Mouse (Mus musculus) granulocyte monocyte progenitor cell, adult 5-6 weeks (primary cell): Measurements from ENCODE around the gene Pcsk5. TPM values are rescaled to one million over a fixed set of nuclear protein-coding genes. Genes with fewer than 3 reads are reported as not detected.

ENCODE experiments used
- ATAC-seq: replicated peaks from 2 replicates; pipeline ENCODE4 v1.8.0; 2016; ENCODE audit warnings: mild to moderate bottlenecking, moderate TSS enrichment, inconsistent platforms; ENCODE audit not compliant: poor library complexity, severe bottlenecking
- total RNA-seq, 2 experiments: library from RNA; stranded (forward) in 1 of 2; stranded (reverse) in 1 of 2; fragments of 200-712, 200-1000 nt in 1 of 2; fragments of >200 nt in 1 of 2; fragmentation: Nextera tagmentation in 1 of 2; gene quantifications; 2 replicates each; pipeline ENCODE4 v1.2.3; 2014 to 2017

The Pcsk5 gene
- total RNA-seq, 2 experiments from 2014 or later, result not detected

GRCm38 (mm10) chr19:17813449-17813990 is 23.9 kb downstream of the Pcsk5 start:
- ATAC-seq, result no peak

- ATAC-seq, result no peak
These were observed 24.8 kb downstream of the Pcsk5 start for GRCm38 (mm10) chr19:17812661-17813060.

GRCm38 (mm10) chr19:17806626-17807025 is 30.8 kb downstream of the Pcsk5 start:
- ATAC-seq, result no peak

- ATAC-seq, result no peak
These were observed 36.6 kb downstream of the Pcsk5 start for GRCm38 (mm10) chr19:17800798-17801197.

GRCm38 (mm10) chr19:17799419-17800185 is 37.8 kb downstream of the Pcsk5 start:
- ATAC-seq, result no peak

GRCm38 (mm10) chr19:17793457-17793856 is 44.0 kb downstream of the Pcsk5 start:
- no peak for ATAC-seq

GRCm38 (mm10) chr19:17791485-17792052 is 45.9 kb downstream of the Pcsk5 start:
- ATAC-seq, result no peak

GRCm38 (mm10) chr19:17788617-17789317 is 48.7 kb downstream of the Pcsk5 start:
- no peak for ATAC-seq

GRCm38 (mm10) chr19:17786744-17787143 is 50.7 kb downstream of the Pcsk5 start:
- no peak for ATAC-seq

- ATAC-seq, result no peak
These were observed 52.8 kb downstream of the Pcsk5 start for GRCm38 (mm10) chr19:17784401-17785192.

GRCm38 (mm10) chr19:17783231-17783630 is 54.2 kb downstream of the Pcsk5 start:
- ATAC-seq, result no peak

GRCm38 (mm10) chr19:17781323-17781722 is 56.1 kb downstream of the Pcsk5 start:
- no peak for ATAC-seq

GRCm38 (mm10) chr19:17775943-17776342 is 61.5 kb downstream of the Pcsk5 start:
- no peak for ATAC-seq

- ATAC-seq, result no peak
These were observed 62.3 kb downstream of the Pcsk5 start for GRCm38 (mm10) chr19:17775097-17775496.

- ATAC-seq, result no peak
These were observed 63.4 kb downstream of the Pcsk5 start for GRCm38 (mm10) chr19:17774061-17774460.

GRCm38 (mm10) chr19:17769610-17770399 is 67.6 kb downstream of the Pcsk5 start:
- ATAC-seq, result no peak

- ATAC-seq, result no peak
These were observed 72.4 kb downstream of the Pcsk5 start for GRCm38 (mm10) chr19:17765001-17765400.

- no peak for ATAC-seq
These were observed 74.7 kb downstream of the Pcsk5 start for GRCm38 (mm10) chr19:17762740-17763139.

GRCm38 (mm10) chr19:17761678-17762077 is 75.8 kb downstream of the Pcsk5 start:
- ATAC-seq, result no peak

GRCm38 (mm10) chr19:17752841-17753240 is 84.6 kb downstream of the Pcsk5 start:
- ATAC-seq, result no peak
